Comparison of ENCODE assay signal across 9 mouse cellular contexts in genomic region chr2:60171786-60172530, GRCm38 (mm10). TPM values are rescaled to one million over a fixed set of nuclear protein-coding genes. Genes with fewer than 3 reads are reported as not detected.
A peak's percentile ranks its signal among the peaks of the same experiment; 100 is the strongest.
DNase-seq lines count a peak whose midpoint lies in the region; ATAC-seq and TF ChIP-seq lines count a peak whose summit lies in the region.
"Had no signal": no experiment of that assay in that cellular context is flagged by ENCODE, and none has a peak within 500 bp of the region (broad histone marks: within the 10 kb centered on the region; RNA-seq: fewer than 3 reads in every experiment).

No protein-coding gene starts in this region.

- 53% methylated on average over 7 of the region's 7 CpGs for WGBS in liver, embryonic 16.5 days (ENCODE audit: insufficient replicate concordance)
- 51% methylated on average over 7 of the region's 7 CpGs for WGBS in stomach, postnatal 0 days
- 66% methylated on average over 7 of the region's 7 CpGs for WGBS in intestine, embryonic 16.5 days

- peak; percentile 23; the same call in 1 of the 2 replicates for TF ChIP-seq CTCF in stomach, postnatal 0 days (IDR thresholded peaks at IDR 0.05; ENCODE audit: low read depth)

- TF ChIP-seq EP300 in stomach, postnatal 0 days (optimal IDR thresholded peaks at IDR 0.05) = no peak

- H3K27me3 ChIP-seq in liver, embryonic 16.5 days (ENCODE audit: control insufficient read depth, insufficient read depth, low read depth, low read length) = no peaks in the 10 kb centered on the region
- H3K27me3 ChIP-seq in stomach, postnatal 0 days (ENCODE audit: control insufficient read depth, insufficient read depth, low read length) = no peaks in the 10 kb centered on the region
- H3K27me3 ChIP-seq in intestine, embryonic 16.5 days (replicated peaks; ENCODE audit: control insufficient read depth, insufficient read depth, low read length) = no peaks in the 10 kb centered on the region

- DNase-seq in adrenal gland, postnatal 10 days = peak; percentile 21
- DNase-seq in adrenal gland, postnatal 4 days (ENCODE audit: low spot score in 2 of 2) = no peak
- peak; percentile 28 to 30 for DNase-seq in right cerebral cortex, postnatal 10 days (ENCODE audit: low spot score in 2 of 2)
- no peak for DNase-seq in right cerebral cortex, postnatal 14 days
- peak; percentile 70 for DNase-seq in fat pad, adult 2 months (ENCODE audit: extremely low read depth, low read depth, low spot score)
- DNase-seq in stomach, postnatal 0 days (ENCODE audit: low spot score) = no peak

- peak; percentile 24; the same call in 1 of the 2 replicates for ATAC-seq in liver, embryonic 16.5 days (ENCODE audit: low read depth)
- peak; percentile 49; the same call in 1 of the 2 replicates for ATAC-seq in stomach, postnatal 0 days (ENCODE audit: low FRiP score, low TSS enrichment)
- no peak for ATAC-seq in intestine, embryonic 16.5 days

- no peak overlapping the region for H3K27ac ChIP-seq in liver, embryonic 16.5 days (ENCODE audit: low read length)
- no peak overlapping the region for H3K27ac ChIP-seq in stomach, postnatal 0 days (replicated peaks)
- H3K27ac ChIP-seq in intestine, embryonic 16.5 days (ENCODE audit: low read length) = no peak overlapping the region
- H3K27ac ChIP-seq: liver, embryonic 14.5 days had no signal

- no peak overlapping the region for H3K4me3 ChIP-seq in liver, embryonic 16.5 days (ENCODE audit: low read depth, low read length)
- no peak overlapping the region for H3K4me3 ChIP-seq in stomach, postnatal 0 days (ENCODE audit: low read depth, low read length)
- no peak overlapping the region for H3K4me3 ChIP-seq in intestine, embryonic 16.5 days (ENCODE audit: low read length)

- H3K9me3 ChIP-seq in liver, embryonic 16.5 days (replicated peaks; ENCODE audit: control insufficient read depth, low read length) = no peaks in the 10 kb centered on the region
- H3K9me3 ChIP-seq in stomach, postnatal 0 days (ENCODE audit: control insufficient read depth, low read length) = no peaks in the 10 kb centered on the region
- H3K9me3 ChIP-seq in intestine, embryonic 16.5 days (ENCODE audit: control insufficient read depth, low read length) = no peaks in the 10 kb centered on the region

- H3K4me2 ChIP-seq in liver, embryonic 16.5 days (ENCODE audit: low read depth, low read length) = no peak overlapping the region
- H3K4me2 ChIP-seq in stomach, postnatal 0 days (replicated peaks; ENCODE audit: low read depth) = no peak overlapping the region
- no peak overlapping the region for H3K4me2 ChIP-seq in intestine, embryonic 16.5 days (ENCODE audit: low read depth, low read length)

- H3K36me3 ChIP-seq in liver, embryonic 16.5 days (ENCODE audit: control insufficient read depth, insufficient read depth) = no peaks in the 10 kb centered on the region
- no peaks in the 10 kb centered on the region for H3K36me3 ChIP-seq in stomach, postnatal 0 days (ENCODE audit: control insufficient read depth, insufficient read depth, low read length)
- H3K36me3 ChIP-seq in intestine, embryonic 16.5 days (ENCODE audit: control insufficient read depth, insufficient read depth, low read length) = no peaks in the 10 kb centered on the region

- no peaks in the 10 kb centered on the region; the same call in 1 of the 2 replicates for H3K4me1 ChIP-seq in liver, embryonic 16.5 days (ENCODE audit: control insufficient read depth, low read depth, low read length)
- no peaks in the 10 kb centered on the region for H3K4me1 ChIP-seq in stomach, postnatal 0 days (replicated peaks; ENCODE audit: control insufficient read depth, insufficient read depth)
- peaks cover 2% of the 10 kb centered on the region; the same call in 1 of the 2 replicates for H3K4me1 ChIP-seq in intestine, embryonic 16.5 days (ENCODE audit: control insufficient read depth, insufficient read depth, low read length)

- no peak overlapping the region for H3K9ac ChIP-seq in liver, embryonic 16.5 days (ENCODE audit: low read depth, low read length)
- H3K9ac ChIP-seq in stomach, postnatal 0 days (ENCODE audit: low read length) = no peak overlapping the region
- no peak overlapping the region for H3K9ac ChIP-seq in intestine, embryonic 16.5 days (ENCODE audit: low read depth, low read length)
- H3K9ac ChIP-seq: liver, embryonic 14.5 days had no signal

RNA-seq across cellular contexts. Expression of gene Baz2b, which starts 37.7 kb away (rescaled TPM):
- 10 to 100 TPM; 57.0 to 87.2 TPM for total RNA-seq in adrenal gland, postnatal 10 days (2021)
- 10 to 100 TPM; 89.2 to 97.1 TPM for total RNA-seq in adrenal gland, postnatal 4 days (2021)
- polyA plus RNA-seq in liver, embryonic 16.5 days (2015; fragmentation: Nextera tagmentation; extraction: Ambion mirVana) = 15.2 and 16.0 TPM in 2 replicates
- polyA plus RNA-seq in stomach, postnatal 0 days (2015; fragmentation: Nextera tagmentation; extraction: Ambion mirVana) = 34.0 and 37.4 TPM in 2 replicates
- 38.2 and 42.3 TPM in 2 replicates for polyA plus RNA-seq in intestine, embryonic 16.5 days (2015; fragmentation: Nextera tagmentation; extraction: Ambion mirVana)

RNA-seq across cellular contexts. Expression of gene March7, which starts 37.7 kb away (rescaled TPM):
- total RNA-seq in adrenal gland, postnatal 10 days (2021) = 10 to 100 TPM; 47.8 to 56.7 TPM
- total RNA-seq in adrenal gland, postnatal 4 days (2021) = 10 to 100 TPM; 73.5 to 80.9 TPM
- polyA plus RNA-seq in liver, embryonic 16.5 days (2015; fragmentation: Nextera tagmentation; extraction: Ambion mirVana) = 20.9 and 21.1 TPM in 2 replicates
- 48.8 and 53.5 TPM in 2 replicates for polyA plus RNA-seq in stomach, postnatal 0 days (2015; fragmentation: Nextera tagmentation; extraction: Ambion mirVana)
- 56.4 and 60.5 TPM in 2 replicates for polyA plus RNA-seq in intestine, embryonic 16.5 days (2015; fragmentation: Nextera tagmentation; extraction: Ambion mirVana)

Comparison
In these comparisons a context has a peak if more than half of its experiments do, and no peak if none do; other contexts are left out.
1. DNase-seq: peak in adrenal gland, postnatal 10 days (single experiment), right cerebral cortex, postnatal 10 days (2 of 2) and fat pad, adult 2 months (single experiment); none in adrenal gland, postnatal 4 days (0 of 2), right cerebral cortex, postnatal 14 days (single experiment) and stomach, postnatal 0 days (single experiment).